Mouse (Mus musculus): ENCODE measurements at regions not wholly inside any gene's neighbourhood (a gene's known extent, or its start where the extent isn't known, plus 50 kb on each side); places are given as distances from the start of the nearest gene placed in this dataset.

DNA sequence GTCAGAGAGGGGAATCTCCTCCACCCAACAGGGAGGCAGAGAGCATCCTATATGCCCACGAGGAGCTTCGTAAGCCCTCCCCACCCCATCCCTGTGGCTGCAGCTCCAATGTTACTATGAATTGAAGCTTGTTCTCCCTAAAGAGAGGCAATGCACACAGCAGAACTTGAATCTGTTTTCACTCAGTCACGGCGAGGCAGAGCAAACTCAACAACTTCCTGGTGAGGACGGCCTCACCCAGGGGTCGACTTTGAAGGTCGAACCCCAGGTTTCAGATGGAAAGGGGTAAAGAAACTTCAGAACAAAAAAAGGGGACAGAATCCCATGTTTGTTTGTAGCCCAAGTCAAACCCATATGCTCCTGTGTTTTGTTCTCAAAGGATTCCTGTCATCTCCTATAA, 538.5 kb upstream of the Gm19410 start:
- in situ Hi-C loops (cut with MboI; ENCODE audit: low sequenced_read_pairs): no loop called here

DNA sequence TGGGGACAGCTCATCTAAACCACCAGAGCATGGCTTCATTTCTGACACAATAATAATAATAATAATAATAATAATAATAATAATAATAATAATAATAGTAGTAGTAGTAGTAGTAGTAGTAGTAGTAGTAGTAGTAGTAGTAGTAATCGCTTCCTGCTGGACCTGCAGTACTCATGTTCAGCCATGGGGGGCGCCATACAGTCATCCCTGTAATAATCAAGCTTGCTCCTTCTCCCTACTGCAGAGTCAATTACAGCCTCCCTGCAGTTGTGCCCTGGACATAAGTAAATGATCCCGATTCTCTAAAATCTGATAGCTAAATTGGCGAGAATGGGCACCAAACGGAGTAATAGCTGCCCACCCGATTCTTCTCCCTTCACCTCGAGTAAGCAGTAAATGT, 537.1 kb upstream of the Gm19410 start:
- in situ Hi-C loops (cut with MboI; ENCODE audit: low sequenced_read_pairs): no loop called here

DNA sequence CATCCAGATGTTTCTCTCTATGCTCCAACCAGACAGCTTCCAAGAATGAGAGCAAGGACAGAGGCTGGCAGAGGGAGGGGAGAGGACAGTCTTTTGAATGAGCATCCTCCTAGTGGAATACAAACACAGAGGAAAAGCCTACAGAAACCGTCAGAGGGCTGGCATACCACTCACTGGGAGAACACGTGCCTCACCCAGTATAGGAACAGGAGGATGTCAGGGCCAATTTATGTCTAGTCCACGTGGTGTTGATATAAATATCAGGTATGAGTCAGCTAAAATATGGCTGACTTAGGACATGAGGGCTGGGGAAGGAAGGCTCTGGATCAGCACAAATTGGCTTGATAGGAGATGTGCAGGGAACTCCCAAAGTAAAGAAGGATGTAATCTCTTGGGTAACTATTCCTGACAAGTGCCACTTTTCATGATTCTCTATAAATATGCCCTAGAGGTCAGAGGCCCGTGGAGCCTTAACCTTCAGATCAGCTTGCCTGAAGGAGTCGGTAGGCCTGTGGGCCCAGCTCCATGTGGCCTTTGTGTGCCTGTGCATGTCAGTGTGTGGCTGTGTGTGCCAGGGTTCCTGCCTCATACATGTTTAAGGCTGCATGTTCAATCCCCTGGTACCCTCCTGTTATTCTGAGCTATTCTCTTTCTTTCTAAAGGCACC, 531.9 kb upstream of the Gm19410 start:
- in situ Hi-C loops (cut with MboI; ENCODE audit: low sequenced_read_pairs): no loop called here

DNA sequence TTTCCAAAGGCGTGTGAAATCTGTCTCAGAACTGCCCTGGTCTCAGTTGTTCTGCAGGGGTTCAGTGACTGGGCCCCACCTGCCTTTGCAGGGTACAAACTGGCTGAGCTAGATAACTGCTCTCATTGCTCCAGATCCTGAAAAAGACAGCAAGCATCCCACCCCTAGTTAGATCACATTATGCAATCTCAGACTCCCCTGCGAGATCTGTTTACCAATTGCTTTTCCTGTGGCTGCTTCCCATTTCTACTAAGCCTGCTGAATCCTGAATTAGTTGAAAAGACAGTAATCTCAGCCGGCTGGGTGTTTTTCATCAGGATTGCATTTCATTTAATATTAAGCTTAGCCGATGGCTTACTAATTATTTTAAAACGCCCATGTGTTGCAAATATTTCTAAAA, 531.2 kb upstream of the Gm19410 start:
- in situ Hi-C loops (cut with MboI; ENCODE audit: low sequenced_read_pairs): no loop called here

DNA sequence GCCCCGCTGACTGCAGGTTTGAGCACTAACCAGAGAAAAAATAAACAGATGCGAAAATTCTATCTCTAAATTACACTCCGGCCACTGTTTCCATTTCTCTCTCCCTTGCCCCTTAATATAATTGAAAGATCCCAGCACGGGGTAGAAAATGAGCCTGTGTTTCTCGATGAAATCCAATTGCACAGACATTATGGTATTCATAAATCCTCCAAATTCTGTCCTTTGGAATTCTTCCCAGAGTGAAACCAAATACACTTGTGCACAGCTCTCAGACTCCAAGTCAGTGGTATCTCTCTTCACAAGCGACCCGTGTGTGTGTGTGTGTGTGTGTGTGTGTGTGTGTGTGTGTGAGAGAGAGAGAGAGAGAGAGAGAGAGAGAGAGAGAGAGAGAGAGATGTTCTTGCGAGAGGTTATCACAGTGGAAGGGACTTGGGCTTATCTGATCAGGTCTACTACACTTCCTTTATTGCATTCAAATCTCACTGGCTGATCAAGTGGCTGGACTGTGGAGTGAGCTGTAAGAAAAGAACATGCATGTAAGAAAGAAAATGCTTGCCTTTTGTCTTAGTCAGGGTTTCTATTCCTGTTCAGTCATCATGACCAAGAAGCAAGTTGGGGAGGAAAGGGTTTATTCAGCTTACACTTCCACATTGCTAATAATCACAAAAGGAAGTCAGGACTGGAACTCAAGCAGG, 529.6 kb upstream of the Gm19410 start:
- in situ Hi-C loops (cut with MboI; ENCODE audit: low sequenced_read_pairs): no loop called here

DNA sequence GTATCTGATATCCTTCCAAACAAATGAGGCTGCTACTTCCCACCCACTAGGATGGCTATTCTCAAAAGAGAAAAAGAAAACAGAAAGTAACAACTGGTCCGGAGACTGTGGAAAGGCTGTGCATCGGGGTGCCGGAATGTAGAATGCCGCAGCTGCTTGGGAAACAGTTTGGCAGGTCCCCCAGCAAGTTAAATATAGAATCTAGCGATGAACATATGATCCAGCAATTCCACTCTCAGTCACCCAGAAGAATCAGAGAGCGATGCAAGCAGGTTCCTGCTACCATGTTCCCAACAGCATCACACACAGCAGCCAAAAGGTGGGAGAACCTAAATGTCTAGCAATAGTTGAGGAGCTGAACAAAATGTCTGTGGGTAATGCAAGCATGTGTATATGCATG, 528.3 kb upstream of the Gm19410 start:
- in situ Hi-C loops (cut with MboI; ENCODE audit: low sequenced_read_pairs): no loop called here

DNA sequence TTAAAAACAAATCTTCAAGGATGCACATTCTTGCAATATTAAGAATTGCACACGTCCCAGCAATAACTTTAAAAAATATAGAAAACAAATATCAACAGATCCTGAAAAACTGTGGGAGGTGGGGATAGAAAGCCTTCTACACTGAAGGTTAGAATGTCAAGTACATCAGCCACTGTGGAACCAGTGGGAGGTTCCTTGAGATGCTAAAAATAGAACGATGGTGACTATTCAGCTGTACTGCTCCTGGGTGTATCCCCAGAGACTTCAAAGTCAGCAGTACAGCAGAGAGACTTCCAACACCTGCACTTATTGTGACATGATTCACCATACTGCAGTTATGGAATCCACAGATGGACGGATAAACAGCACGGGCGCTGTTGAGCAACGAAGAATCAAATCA, 524.7 kb upstream of the Gm19410 start:
- in situ Hi-C loops (cut with MboI; ENCODE audit: low sequenced_read_pairs): no loop called here

DNA sequence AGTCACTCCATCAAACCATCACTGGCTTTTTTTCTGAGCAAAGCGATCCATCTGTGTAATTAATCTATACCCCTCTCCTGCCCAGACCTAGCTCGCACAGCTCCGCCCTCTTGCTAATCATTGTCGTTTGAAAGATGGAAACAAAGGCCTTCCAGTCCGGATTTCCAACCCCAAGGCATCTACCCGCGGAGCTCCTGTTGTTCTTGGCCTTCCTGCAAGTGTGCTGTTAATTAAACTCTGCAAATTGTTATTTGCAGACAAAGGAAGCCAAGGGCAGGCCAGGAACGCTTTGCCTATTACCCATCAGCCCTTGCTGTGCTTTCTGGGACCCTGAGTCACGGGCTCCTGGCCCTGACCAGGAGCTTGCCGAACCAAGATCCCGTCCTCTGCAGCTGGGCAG, 522.0 kb upstream of the Gm19410 start:
- in situ Hi-C loops (cut with MboI; ENCODE audit: low sequenced_read_pairs): no loop called here

DNA sequence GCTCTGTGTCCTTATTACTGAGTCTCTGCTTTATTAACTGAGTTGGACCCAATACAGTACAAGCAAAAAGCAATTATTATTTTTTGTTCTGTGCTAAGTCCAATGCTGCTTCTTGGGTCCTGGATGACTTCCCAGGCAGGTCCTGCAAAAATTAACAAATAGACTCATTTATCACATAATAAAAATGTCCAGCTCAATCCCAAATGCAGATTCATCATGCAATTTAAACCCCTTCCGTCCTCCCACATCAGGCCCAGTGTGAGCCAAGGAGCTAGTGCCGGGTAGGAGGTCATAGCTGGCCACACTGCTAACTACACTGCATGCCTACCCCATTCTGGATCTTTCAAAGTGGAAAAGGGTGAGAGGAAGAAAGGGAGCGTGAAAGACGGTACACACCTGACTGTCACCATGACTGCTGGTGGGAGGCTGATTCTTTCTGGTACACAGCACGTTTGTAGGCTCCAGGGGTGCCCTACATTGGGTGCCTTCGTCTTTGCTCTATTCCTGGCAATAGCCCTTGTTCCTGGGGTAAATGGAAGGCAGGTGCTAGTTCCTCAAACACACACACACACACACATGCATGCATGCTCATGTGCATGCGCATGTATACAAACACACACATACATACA, 515.7 kb upstream of the Gm19410 start:
- in situ Hi-C loops (cut with MboI; ENCODE audit: low sequenced_read_pairs): no loop called here

DNA sequence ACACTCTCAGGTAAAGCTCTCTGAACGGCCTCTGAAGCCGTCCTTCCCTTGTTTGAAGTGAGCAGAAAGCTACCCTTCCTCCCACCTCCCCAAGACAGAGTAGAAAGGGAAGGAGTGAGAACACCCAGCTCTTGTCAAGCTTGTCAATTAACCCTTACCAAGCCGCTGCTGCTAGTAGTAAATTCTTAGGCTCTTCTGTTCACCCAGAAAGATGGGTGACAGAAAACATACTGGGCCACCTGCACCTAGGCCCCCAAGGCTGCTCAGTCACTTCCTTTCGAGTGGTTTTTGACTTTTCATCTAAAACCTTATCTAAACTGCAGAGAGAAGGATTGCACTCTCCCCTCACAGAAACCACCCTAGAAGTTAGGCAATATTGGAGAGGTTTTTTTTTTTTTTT, 514.9 kb upstream of the Gm19410 start:
- in situ Hi-C loops (cut with MboI; ENCODE audit: low sequenced_read_pairs): no loop called here

DNA sequence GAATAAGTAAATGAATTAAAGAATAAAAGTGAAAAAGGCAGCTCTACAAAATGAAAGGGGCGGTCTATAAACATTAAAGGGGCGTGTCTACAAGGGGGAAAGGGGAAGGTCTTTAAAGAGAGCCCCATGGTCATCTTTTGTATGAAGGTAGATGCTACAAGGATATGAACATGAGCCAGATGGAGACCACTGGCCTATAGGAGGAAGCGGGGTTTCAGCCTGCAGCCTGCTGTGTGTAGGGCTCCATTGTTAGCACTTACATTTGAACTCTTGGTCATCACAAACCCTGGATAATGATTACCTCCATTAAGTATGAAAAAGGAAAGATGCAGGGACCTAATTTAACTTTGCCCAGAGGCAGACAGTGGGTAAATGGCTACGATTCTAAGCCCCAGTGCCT, 511.6 kb upstream of the Gm19410 start:
- in situ Hi-C loops (cut with MboI; ENCODE audit: low sequenced_read_pairs): no loop called here

DNA sequence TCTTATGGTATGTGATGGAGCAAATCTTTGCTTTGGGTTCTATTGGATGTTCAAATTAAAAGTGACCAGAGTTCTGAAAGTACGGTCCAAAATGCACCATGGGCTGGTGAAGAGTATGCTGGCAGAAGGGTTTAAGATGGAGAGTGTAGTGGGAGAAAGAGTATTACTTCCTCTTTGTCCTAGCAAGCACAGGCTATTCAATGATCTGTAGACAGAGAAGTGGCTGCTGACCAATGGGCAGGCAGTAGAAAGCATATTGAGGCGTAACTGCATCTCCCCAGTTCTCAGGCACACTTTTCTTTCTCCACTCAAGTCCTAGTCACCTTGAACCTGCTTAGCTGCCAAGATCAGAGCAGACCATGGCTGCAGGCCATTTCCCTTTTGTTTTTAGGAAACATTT, 510.3 kb upstream of the Gm19410 start:
- in situ Hi-C loops (cut with MboI; ENCODE audit: low sequenced_read_pairs): no loop called here

DNA sequence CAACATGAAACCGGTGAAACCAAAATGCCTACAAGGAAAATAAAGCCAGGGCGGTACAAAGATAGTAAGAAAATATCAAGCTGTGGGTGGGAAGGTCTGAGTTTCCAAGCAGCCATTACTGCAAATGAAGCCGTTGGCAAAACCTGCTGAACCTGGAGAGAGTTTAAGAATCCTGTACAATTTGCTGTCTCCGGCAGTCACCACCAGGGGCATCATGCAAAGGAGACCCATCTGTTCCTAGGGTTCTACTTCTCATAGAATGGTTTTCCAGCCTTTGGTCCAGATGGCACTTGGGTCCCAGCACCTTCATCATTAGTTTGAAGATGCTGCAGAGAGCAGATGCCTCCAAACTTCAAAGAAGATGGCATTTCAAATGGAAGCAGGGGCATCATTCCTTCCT, 508.6 kb upstream of the Gm19410 start:
- in situ Hi-C loops (cut with MboI; ENCODE audit: low sequenced_read_pairs): no loop called here

DNA sequence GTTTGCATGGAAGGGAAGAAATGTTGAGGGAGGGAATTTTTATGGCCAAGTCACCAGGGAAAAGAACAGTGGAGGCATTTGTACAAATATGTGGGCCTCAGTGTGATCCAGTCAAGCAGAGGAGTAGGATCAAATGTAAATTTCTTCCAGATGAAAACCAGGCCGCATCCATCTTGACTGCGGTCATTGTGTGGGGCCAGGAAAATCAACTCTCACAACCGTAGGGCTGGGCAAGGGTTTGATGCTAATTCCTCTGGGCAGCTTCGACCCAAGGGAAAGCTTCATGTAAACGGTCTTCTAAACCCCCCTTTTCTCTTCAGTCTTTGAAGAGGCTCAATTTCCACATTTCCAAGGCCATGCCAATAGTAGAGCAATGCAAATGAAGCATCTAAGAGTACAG, 497.4 kb upstream of the Gm19410 start:
- in situ Hi-C loops (cut with MboI; ENCODE audit: low sequenced_read_pairs): no loop called here

DNA sequence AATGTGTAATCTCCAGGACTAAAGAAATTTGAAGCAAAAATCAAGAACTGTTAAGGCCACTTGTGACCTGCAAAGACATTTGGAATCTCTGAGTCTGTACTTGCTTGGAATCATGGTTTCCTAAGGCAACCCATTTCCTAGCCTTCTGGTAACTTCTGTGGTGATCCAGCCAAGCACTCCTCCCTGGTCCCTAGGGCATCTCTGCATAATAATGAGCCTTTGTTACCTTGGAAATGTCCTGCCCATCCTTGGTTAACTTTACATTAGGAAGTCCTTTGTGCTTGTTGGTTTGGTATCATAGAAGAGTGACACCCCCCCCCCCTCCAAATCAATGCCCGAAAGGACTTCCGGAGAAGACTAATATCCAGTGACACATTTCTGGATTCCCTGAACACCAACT, 496.6 kb upstream of the Gm19410 start:
- in situ Hi-C loops (cut with MboI; ENCODE audit: low sequenced_read_pairs): no loop called here

DNA sequence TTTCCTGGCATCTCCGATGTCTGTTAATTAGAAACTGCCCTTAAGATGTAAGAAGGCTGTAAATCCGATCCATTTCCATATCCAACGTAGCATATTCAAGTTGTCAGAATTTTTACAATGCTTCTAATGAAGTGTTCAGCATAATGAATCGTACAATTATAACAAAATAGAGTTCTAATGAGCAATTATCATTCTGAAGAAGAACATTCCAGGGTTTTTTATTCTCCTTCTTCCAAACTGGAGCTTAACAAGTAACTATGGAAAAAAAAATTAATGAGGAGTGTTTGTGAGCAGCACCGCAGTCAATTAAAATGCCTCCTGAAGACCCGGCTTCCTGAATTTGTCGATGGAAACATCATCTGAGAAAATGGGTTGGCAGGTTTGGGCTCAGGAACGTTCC, 489.6 kb upstream of the Gm19410 start:
- in situ Hi-C loops (cut with MboI; ENCODE audit: low sequenced_read_pairs): no loop called here

DNA sequence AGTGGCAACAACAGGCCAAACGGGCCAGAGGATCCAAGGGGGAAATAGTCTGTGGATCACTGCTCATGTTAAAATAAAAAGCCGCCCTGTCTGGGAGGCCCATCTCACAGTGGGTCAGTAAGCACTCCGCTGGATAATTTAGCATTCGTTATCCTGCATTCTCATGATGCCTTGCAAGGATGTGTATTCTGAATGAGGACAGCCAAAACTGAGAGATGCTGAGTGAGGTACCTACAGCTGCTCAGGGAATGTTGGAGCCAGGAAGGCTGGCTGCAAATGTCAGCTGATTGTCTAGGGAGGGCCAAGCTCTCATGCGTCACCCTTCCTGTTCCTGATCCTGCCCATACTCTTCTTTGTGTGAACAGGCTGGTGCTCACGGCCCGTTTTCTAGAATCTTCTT, 489.1 kb upstream of the Gm19410 start:
- in situ Hi-C loops (cut with MboI; ENCODE audit: low sequenced_read_pairs): no loop called here

DNA sequence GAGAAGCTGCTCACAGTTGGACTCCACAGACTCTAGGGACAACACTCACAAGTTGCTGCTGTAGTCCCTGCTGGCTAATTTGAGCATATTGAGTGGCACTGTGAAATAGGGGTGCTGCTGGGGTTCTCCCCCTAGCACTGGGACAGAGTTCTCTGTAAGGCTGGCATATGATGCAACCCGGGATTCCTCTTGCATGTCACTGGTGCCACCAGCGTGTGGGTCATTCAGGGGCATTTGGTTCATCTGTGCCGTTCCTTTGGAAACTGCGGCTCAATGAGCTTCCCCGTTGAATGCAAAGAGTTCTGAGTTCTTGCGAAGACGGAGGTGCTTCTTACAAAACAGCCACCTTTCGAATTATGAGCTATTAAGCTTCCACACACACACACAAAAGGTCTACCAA, 486.6 kb upstream of the Gm19410 start:
- in situ Hi-C loops (cut with MboI; ENCODE audit: low sequenced_read_pairs): no loop called here

DNA sequence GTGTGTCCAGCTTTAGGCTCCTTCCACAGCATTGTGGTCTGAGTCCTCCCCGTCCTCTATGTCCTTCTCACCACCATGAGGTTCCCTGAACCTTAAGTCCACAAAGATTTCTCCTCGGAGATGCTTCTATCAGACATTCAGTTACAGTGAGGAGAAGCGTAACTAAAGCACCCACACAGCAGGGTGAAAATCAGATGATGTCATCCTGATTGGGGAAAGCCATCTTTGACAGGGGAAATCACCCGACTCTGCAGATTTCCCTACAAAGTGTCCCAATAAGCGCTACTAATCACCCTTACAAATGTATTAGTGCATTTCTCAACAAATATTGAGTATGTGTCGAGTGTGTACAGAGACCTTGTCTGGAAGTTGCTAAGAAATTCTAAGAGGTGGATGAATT, 484.8 kb upstream of the Gm19410 start:
- in situ Hi-C loops (cut with MboI; ENCODE audit: low sequenced_read_pairs): no loop called here

DNA sequence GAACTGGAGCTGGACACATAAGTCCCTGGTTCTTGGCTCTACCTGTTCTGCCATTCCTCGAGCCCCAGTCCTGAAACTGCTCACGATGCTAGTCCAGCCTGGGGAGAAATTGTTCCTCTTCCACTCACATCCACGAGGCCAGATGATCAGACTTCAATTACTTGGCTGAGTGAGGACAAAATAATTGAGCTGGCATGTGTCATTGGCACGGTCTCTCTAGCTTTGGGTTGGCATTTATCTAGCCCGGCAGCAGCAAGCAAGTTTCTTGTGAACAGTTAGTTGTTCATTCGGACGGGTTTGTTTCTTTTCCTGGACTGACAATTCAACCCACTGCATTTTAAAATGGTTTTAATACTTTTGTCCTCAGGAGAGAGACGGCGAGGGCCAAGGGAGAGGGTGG, 482.2 kb upstream of the Gm19410 start:
- in situ Hi-C loops (cut with MboI; ENCODE audit: low sequenced_read_pairs): no loop called here

DNA sequence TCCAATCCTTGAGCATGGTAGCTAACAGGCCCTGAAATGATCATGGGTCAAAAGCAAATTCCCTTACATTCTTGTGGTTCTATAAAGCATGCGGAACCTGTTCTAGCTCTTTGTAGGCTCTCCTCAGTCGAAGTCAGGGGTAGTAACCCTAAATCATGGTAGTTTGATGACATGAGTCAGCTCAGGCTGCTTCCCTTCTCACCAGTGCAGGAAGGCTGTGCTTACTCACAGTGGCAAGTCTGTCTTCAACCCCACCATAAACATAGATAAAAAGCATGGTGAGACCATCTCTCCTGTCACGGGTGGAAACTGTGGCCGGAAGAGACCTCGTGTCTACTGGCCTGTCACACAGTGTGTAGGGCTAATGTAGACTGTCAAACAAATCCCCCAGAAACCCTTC, 476.6 kb upstream of the Gm19410 start:
- in situ Hi-C loops (cut with MboI; ENCODE audit: low sequenced_read_pairs): no loop called here

DNA sequence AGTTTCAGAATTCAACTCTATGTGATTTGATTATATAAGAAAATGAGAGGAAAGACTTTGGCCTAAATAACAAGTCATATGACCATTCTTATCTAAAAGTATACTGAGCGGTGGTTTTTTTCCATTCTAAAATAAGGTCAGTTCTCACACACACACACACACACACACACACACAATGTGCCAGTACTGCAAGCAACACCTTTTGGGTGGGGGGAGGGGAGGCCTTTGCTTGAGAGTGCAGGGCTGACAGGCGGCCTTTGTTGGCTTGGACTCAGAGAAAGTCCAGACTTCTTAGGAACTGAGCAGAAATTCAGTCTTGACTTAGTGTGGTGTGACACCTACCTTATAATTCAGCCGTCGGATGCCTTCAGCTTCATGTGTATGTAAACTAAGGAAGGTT, 475.6 kb upstream of the Gm19410 start:
- in situ Hi-C loops (cut with MboI; ENCODE audit: low sequenced_read_pairs): no loop called here

Data from CH12F3 (cell line).